Mouse (Mus musculus) ES-E14 (cell line): ENCODE measurements at regions not wholly inside any gene's neighbourhood (a gene's known extent, or its start where the extent isn't known, plus 50 kb on each side); places are given as distances from the start of the nearest gene placed in this dataset.

Experiments used
- CHD2 ChIP-seq: IDR thresholded peaks from 2 replicates; pipeline ENCODE4 v1.6.1; 2014; ENCODE audit warnings: mild to moderate bottlenecking, low read depth, low read length, inconsistent platforms
- HCFC1 ChIP-seq: IDR thresholded peaks from 2 replicates; pipeline ENCODE4 v1.6.1; 2012; ENCODE audit warnings: low read length, inconsistent platforms, borderline replicate concordance; ENCODE audit not compliant: insufficient read depth
- MAFK ChIP-seq: IDR thresholded peaks from 2 replicates; pipeline ENCODE4 v1.6.1; 2014; ENCODE audit warnings: mild to moderate bottlenecking, low read depth, low read length, inconsistent platforms; ENCODE audit not compliant: insufficient read depth

DNA sequence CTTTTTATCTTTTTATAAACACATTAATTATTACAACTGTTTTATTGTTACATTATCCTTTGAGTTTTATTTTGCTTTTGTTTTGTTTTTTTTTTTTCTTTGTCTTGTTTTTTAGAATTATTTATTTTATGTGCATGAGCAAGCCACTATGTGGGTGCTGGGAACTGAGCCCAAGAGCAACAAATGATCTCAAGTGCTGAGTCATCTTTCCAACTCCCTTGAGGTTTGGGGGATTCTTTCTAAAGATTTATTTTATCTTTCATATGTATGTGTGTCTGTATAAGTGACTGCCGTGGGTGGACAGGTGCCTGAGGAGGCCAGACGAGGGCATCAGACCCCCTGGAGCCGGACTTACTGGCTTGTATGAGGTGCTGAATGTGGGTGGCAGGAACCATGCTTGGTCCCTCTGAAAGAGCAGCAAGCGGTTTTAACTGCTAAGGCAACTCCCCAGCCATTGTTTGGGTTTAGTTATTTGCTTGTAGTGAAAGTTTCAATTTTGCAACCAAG lies 244.9 kb upstream of the Jmjd1c start:
- TF ChIP-seq HCFC1 (no peak), CHD2 (no peak), MAFK (0 out of 2 replicates have a peak, but pooled peaks have one; percentile 21)
